Mouse (Mus musculus) lung, adult 2 months (tissue): Measurements from ENCODE around the gene Syt13.

Experiments used
- CTCF ChIP-seq: fragments of 200-500 bp; IDR thresholded peaks from 2 replicates; pipeline ENCODE4 v1.5.1; 2011; ENCODE audit warnings: mild to moderate bottlenecking, low read length, control low read depth; ENCODE audit not compliant: insufficient read depth
- POLR2A ChIP-seq: fragments of 200-500 bp; IDR thresholded peaks from 2 replicates; pipeline ENCODE4 v1.6.1; 2011; ENCODE audit warnings: low read depth, mild to moderate bottlenecking, control low read depth, low read length, borderline replicate concordance; ENCODE audit errors: extremely low read depth

- TF ChIP-seq CTCF (no peak), POLR2A (no peak)
These were observed 58.7 kb downstream of the Syt13 start for GRCm38 (mm10) chr2:92973646-92974045.
